Mouse (Mus musculus) testis, postnatal 10 days (tissue): ENCODE measurements around the gene Nos2.
A peak's percentile ranks its signal among the peaks of the same experiment; 100 is the strongest.
"Not testable (repeated sequence)": the region's sequence is repeated elsewhere in the genome, so short reads cannot be mapped to it uniquely, and the experiment has no call there.

Experiments
- DNase-seq: peaks from one replicate; pipeline ENCODE4 v3.0.0; 2021; ENCODE audit warnings: low spot score

Gene Nos2

GRCm38 (mm10) chr11:78990096-78990495, 69.5 kb downstream of the Nos2 start:
- no peak for DNase-seq

DNA sequence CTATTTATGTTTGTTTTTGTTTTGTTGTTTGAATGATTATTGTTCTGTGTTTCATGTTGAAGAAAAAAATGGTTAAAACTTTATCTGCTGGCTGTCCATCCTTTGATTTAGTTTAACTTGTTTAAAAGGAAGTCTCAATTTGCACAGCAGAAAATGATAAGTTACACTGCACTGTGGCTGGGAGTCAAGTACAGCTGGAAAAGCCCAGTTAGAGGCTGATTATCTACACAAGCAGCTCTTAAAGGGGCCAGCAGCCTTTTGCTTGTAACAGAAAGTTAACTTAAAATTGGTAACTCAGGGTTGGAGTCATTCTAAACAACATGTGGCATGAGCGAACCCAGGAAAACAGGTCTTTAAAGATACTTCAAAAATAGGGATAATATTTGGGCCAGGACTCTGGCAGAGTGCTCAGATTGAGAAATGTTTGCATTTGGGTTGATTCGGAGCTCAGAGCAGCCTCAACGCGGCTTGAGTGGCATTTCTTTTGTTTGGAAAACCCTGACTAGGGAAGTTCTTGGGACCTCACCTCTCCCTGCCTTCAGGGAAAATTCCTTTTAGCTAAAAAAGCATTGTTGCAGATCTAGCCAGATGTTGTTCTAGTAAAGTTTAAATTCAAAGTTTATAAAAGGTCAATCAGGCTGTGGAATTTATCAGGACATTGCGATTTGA, 70.4 kb downstream of the Nos2 start:
- DNase-seq: not testable (repeated sequence)

GRCm38 (mm10) chr11:78999118-78999517, 78.5 kb downstream of the Nos2 start:
- DNase-seq: no peak

- DNase-seq: peak; percentile 25
Measured at GRCm38 (mm10) chr11:79001871-79002270, 81.3 kb downstream of the Nos2 start.

GRCm38 (mm10) chr11:79002551-79002951, 82.0 kb downstream of the Nos2 start:
- peak; percentile 39 for DNase-seq

- peak; percentile 36 for DNase-seq
Measured at GRCm38 (mm10) chr11:79003053-79003768, 82.6 kb downstream of the Nos2 start.

DNA sequence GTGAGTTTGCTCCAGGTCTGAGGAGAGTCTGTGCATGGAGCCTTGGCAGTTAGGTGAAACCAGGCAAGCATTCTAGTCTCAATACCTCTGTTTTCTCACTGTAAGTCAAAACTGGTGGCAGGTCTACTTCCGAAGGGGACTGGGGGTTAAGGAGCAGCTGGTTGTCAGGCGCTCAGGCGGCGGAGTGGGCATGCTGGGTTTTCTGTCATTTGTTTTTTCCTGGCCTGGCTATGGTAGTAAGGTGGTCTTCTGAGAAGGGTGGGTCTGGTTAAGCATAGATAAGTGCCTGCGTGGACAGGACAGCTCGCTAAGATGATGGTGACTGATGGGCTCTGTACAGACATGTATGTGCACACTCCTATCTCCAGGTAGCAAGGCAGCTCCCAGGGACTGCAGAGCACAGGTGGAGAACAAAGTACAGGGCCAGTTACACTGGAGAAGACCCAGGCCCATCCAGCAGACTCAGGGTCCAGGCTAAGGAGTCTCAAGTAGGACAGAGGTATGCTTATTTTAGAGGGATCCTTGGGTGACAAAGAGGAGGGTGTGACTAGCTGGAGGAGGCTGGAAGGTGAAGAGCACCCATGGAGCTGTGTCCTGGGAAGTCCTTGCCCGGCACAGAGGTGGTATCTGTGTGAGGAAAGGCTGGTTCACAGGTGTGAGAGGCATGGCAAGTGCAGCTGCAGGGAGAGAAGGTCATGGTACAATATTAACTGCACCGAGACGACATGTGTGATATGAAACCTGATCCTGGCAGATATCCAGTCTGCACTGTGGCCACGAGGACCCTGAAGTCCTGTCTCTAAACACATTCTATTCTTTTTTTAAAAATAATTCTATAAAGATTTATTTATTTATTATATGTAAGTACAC, 83.4 kb downstream of the Nos2 start:
- DNase-seq: peak; percentile 31

- peak; percentile 26 for DNase-seq
Measured at GRCm38 (mm10) chr11:79005578-79006394, 85.2 kb downstream of the Nos2 start.

GRCm38 (mm10) chr11:79006417-79006816, 85.8 kb downstream of the Nos2 start:
- DNase-seq: no peak

DNA sequence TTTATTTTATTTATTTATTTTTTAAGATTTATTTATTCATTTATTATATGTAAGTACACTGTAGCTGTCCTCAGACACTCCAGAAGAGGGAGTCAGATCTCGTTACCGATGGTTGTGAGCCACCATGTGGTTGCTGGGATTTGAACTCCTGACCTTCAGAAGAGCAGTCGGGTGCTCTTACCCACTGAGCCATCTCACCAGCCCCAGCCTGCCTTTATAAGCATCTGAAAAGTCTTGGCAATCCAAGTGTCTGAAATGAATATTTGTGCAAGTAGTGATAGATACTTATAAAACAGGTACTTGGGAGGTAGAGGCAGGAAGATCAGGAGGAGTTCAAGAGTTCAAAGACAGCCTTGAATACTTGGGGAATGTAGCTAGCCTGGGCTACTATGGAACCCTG, 86.8 kb downstream of the Nos2 start:
- not testable (repeated sequence) for DNase-seq

DNA sequence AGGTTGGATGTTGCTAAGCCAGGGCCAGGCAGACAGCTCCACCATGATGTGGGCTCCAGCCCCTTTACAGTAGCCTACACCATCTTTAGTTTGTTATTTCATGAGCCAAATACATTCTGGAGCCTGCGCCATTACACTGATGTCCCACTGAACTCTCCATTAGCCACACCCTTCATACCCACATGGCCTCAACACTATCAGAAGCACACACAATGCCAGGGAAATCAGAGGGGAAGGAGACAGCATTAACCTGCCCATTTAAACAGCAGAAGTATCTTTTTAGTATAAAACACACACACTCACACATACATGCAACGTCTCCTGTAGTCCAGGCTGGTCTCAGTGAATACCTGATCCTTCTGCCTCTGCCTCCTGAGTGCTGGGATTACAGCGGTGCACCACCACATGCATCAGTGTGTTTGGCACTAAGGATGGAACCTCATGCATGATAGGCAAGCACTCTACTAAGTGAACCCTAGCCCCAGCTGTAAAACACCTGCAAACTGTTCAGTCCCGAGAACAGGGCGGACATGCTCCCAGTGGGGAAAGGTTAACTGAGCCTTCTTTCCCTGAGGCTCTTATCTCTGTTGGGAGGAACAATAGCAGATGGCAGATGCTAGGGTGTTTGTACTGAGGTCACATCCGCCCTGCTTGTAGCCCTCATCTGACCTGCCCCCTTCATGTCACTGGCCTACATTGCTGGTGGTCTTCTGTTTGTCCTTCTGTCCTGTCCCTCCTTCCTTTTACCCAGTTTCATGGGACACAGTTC, 87.6 kb downstream of the Nos2 start:
- DNase-seq: peak; percentile 29

DNA sequence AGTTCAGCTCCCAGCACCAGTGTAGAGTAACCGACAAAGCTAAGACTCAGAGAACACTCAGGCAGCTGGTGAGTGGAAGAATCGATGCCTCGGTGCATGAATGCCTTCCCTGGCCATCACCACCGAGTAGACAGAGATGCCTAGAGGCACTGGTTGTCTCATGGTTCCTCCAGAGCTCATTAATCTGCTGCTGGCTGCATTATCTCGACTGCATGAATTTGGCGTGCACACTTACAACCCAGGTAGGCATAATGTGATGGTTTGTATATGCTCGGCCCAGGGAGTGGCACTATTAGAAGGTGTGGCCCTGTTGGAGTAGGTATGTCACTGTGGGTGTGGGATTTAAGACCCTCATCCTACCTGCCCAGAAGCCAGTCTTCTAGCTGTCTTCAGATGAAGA, 88.3 kb downstream of the Nos2 start:
- DNase-seq: peak; percentile 28
